Mouse (Mus musculus) midbrain, embryonic 12.5 days (tissue): ENCODE results near the gene Igfbp2. TPM values are rescaled to one million over a fixed set of nuclear protein-coding genes. Genes with fewer than 3 reads are reported as not detected.

ENCODE experiments used
- ATAC-seq: fragments of 200-750 bp; cut with Nextera tagmentation; 2 replicates; pipeline ENCODE4 v1.8.0; 2017; ENCODE audit warnings: low read depth, moderate TSS enrichment, moderate library complexity; ENCODE audit not compliant: low FRiP score
- H3K27ac ChIP-seq: fragments of 300-500 bp; sonication (generic); replicated peaks from 2 replicates; pipeline ENCODE4 v1.5.1; 2016; ENCODE audit warnings: mild to moderate bottlenecking
- H3K27me3 ChIP-seq: fragments of 300-500 bp; sonication (generic); 2 replicates; pipeline ENCODE4 v1.6.1; 2016; ENCODE audit warnings: mild to moderate bottlenecking
- H3K36me3 ChIP-seq: fragments of 300-500 bp; sonication (generic); 2 replicates; pipeline ENCODE4 v1.6.1; 2016
- H3K4me1 ChIP-seq: fragments of 300-500 bp; sonication (generic); 2 replicates; pipeline ENCODE4 v1.6.1; 2016
- H3K4me2 ChIP-seq: fragments of 300-500 bp; sonication (generic); replicated peaks from 2 replicates; pipeline ENCODE4 v1.6.1; 2016; ENCODE audit warnings: mild to moderate bottlenecking, moderate library complexity
- H3K4me3 ChIP-seq: fragments of 300-500 bp; sonication (generic); 2 replicates; pipeline ENCODE4 v1.5.1; 2016; ENCODE audit warnings: mild to moderate bottlenecking
- H3K9ac ChIP-seq: fragments of 300-500 bp; sonication (generic); replicated peaks from 2 replicates; pipeline ENCODE4 v1.6.1; 2016; ENCODE audit warnings: mild to moderate bottlenecking, moderate library complexity
- H3K9me3 ChIP-seq: fragments of 300-500 bp; sonication (generic); 2 replicates; pipeline ENCODE4 v1.6.1; 2016; ENCODE audit warnings: mild to moderate bottlenecking
- WGBS: fragments of 180-500 bp; shearing (Covaris S2); methylation state at CpG from one replicate; pipeline ENCODE4 v1.1.7; 2016; 5-methylcytosine and 5-hydroxymethylcytosine counted together
- polyA plus RNA-seq: library from polyadenylated mRNA; unstranded; fragments of >200 nt; fragmentation: Nextera tagmentation; extraction: Ambion mirVana; gene quantifications from 2 replicates; pipeline ENCODE4 v1.2.1, GENCODE M21; 2016

The Igfbp2 gene
- polyA plus RNA-seq, 1 experiment from 2014 or later, result 637 TPM

- H3K27me3 ChIP-seq, result no peaks in the 10 kb centered on the region
- H3K27ac ChIP-seq, result no peak overlapping the region
- 81% methylated on average over 4 of the region's 4 CpGs for WGBS
- H3K36me3 ChIP-seq, result no peaks in the 10 kb centered on the region
- no peak overlapping the region for H3K9ac ChIP-seq
- no peak overlapping the region for H3K4me2 ChIP-seq
- H3K4me1 ChIP-seq, result peaks cover 22% of the 10 kb centered on the region
- H3K9me3 ChIP-seq, result no peaks in the 10 kb centered on the region
- H3K4me3 ChIP-seq, result no peak overlapping the region
- no peak for ATAC-seq
Observed at GRCm38 (mm10) chr1:72804031-72804430, 20.3 kb upstream of the Igfbp2 start.

DNA sequence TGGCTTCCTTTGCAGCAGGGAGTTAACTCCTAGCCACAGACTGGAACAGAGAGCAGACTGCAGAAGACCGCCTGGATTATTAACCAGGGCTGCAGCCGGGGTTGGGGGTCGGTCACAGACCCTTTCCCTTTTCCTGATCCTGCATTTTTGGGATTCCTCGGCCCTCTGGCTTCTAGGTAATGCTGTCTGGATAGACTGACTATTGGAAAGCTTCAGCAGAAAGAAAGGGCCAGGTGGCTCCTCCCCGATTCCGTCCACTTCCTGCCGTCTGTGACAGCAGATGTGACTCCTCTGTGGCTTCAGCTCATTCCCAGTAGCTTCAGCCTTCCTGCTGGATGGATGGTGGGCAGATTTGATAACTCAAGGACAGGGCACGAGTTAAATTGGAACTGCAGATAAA lies 19.3 kb upstream of the Igfbp2 start:
- WGBS, result 11% methylated on average over 8 of the region's 8 CpGs
- H3K4me1 ChIP-seq, result peaks cover 22% of the 10 kb centered on the region
- no peak overlapping the region for H3K4me2 ChIP-seq
- H3K9ac ChIP-seq, result no peak overlapping the region
- H3K27ac ChIP-seq, result peak overlapping the region; percentile 67
- no peaks in the 10 kb centered on the region for H3K36me3 ChIP-seq
- no peak for ATAC-seq
- H3K27me3 ChIP-seq, result no peaks in the 10 kb centered on the region
- H3K4me3 ChIP-seq, result no peak overlapping the region
- H3K9me3 ChIP-seq, result no peaks in the 10 kb centered on the region

- H3K27ac ChIP-seq, result peak overlapping the region; percentile 67
- no peaks in the 10 kb centered on the region for H3K27me3 ChIP-seq
- H3K9me3 ChIP-seq, result no peaks in the 10 kb centered on the region
- WGBS, result 2% methylated on average over 4 of the region's 4 CpGs
- ATAC-seq, result peak; percentile 62
- H3K9ac ChIP-seq, result no peak overlapping the region
- H3K36me3 ChIP-seq, result no peaks in the 10 kb centered on the region
- H3K4me2 ChIP-seq, result 0 out of 2 replicates have a peak overlapping the region, but pooled peaks have one; percentile 19
- peaks cover 22% of the 10 kb centered on the region for H3K4me1 ChIP-seq
- no peak overlapping the region for H3K4me3 ChIP-seq
Observed at GRCm38 (mm10) chr1:72805476-72806043, 18.7 kb upstream of the Igfbp2 start.

DNA sequence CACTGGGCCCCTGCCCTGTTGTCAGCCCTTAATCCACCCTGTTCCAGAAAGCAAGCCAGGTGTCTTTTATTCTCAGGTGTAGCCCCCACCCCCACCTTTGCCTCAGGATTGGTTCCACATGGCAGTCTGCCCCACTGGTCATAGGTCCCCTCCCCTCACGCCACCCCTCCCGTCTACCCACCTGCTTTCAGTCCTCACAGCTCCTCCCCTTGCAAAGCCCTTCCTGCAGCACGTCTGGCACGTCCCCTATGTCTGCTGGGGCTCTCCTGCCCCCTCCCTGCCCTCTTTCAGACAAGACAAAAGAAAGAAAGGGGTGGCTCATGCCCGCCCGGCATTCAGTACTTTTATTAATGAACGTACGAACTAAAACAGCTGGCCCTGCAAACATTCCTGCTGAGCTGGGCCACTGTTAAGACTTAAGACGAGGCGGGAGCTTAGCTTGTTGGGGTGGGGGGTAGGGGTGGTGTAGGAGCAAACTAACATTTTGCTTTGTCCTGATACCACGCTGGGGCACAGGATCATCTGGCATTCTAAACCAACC lies 18.2 kb upstream of the Igfbp2 start:
- H3K4me1 ChIP-seq, result peaks cover 22% of the 10 kb centered on the region
- 3% methylated on average over 11 of the region's 11 CpGs for WGBS
- peak overlapping the region; percentile 19; the same call in 1 of the 2 replicates for H3K4me2 ChIP-seq
- H3K27me3 ChIP-seq, result no peaks in the 10 kb centered on the region
- H3K9me3 ChIP-seq, result 0 out of 2 replicates have a peak, but pooled peaks cover 3% of the 10 kb centered on the region
- peak; percentile 88 for ATAC-seq
- H3K9ac ChIP-seq, result no peak overlapping the region
- H3K36me3 ChIP-seq, result no peaks in the 10 kb centered on the region
- peak overlapping the region; percentile 67 for H3K27ac ChIP-seq
- no peak overlapping the region for H3K4me3 ChIP-seq

GRCm38 (mm10) chr1:72809304-72809703 lies 15.0 kb upstream of the Igfbp2 start:
- Histone ChIP-seq H3K4me2 (no peak overlapping the region), H3K27me3 (no peaks in the 10 kb centered on the region), H3K36me3 (no peaks in the 10 kb centered on the region), H3K9me3 (0 out of 2 replicates have a peak, but pooled peaks cover 6% of the 10 kb centered on the region), H3K4me1 (peaks cover 36% of the 10 kb centered on the region), H3K27ac (no peak overlapping the region), H3K4me3 (no peak overlapping the region), H3K9ac (no peak overlapping the region)
- ATAC-seq, result no peak
- WGBS, result 93% methylated on average over 7 of the region's 7 CpGs

- no peak overlapping the region for H3K27ac ChIP-seq
- no peak for ATAC-seq
- H3K9ac ChIP-seq, result no peak overlapping the region
- 0 out of 2 replicates have a peak, but pooled peaks cover 6% of the 10 kb centered on the region for H3K9me3 ChIP-seq
- no peak overlapping the region for H3K4me3 ChIP-seq
- no peak overlapping the region for H3K4me2 ChIP-seq
- WGBS, result 93% methylated on average over 7 of the region's 7 CpGs
- H3K27me3 ChIP-seq, result no peaks in the 10 kb centered on the region
- peaks cover 41% of the 10 kb centered on the region for H3K4me1 ChIP-seq
- H3K36me3 ChIP-seq, result no peaks in the 10 kb centered on the region
Observed at GRCm38 (mm10) chr1:72809951-72810675, 14.2 kb upstream of the Igfbp2 start.

GRCm38 (mm10) chr1:72811061-72811460 lies 13.2 kb upstream of the Igfbp2 start:
- ATAC-seq, result no peak
- 92% methylated on average over 3 of the region's 3 CpGs for WGBS
- H3K4me3 ChIP-seq, result no peak overlapping the region
- 0 out of 2 replicates have a peak, but pooled peaks cover 6% of the 10 kb centered on the region for H3K9me3 ChIP-seq
- no peak overlapping the region for H3K9ac ChIP-seq
- H3K4me2 ChIP-seq, result no peak overlapping the region
- H3K27ac ChIP-seq, result no peak overlapping the region
- no peaks in the 10 kb centered on the region for H3K36me3 ChIP-seq
- H3K4me1 ChIP-seq, result peaks cover 38% of the 10 kb centered on the region
- no peaks in the 10 kb centered on the region for H3K27me3 ChIP-seq

GRCm38 (mm10) chr1:72813089-72813638 lies 11.1 kb upstream of the Igfbp2 start:
- H3K4me3 ChIP-seq, result no peak overlapping the region
- no peak overlapping the region for H3K4me2 ChIP-seq

GRCm38 (mm10) chr1:72813639-72814403 lies 10.5 kb upstream of the Igfbp2 start:
- H3K4me2 ChIP-seq, result no peak overlapping the region
- H3K9me3 ChIP-seq, result 0 out of 2 replicates have a peak, but pooled peaks cover 6% of the 10 kb centered on the region
- H3K4me3 ChIP-seq, result no peak overlapping the region
- 4% methylated on average over 6 of the region's 6 CpGs for WGBS
- peak overlapping the region; percentile 55 for H3K27ac ChIP-seq
- peaks cover 31% of the 10 kb centered on the region for H3K4me1 ChIP-seq
- peak overlapping the region; percentile 34 for H3K9ac ChIP-seq
- no peaks in the 10 kb centered on the region for H3K27me3 ChIP-seq
- H3K36me3 ChIP-seq, result no peaks in the 10 kb centered on the region
- peak; percentile 67 for ATAC-seq

More at GRCm38 (mm10) chr1:72813089-72813638, 11.1 kb upstream of the Igfbp2 start:
- Histone ChIP-seq H3K27me3 (no peaks in the 10 kb centered on the region), H3K27ac (peak overlapping the region; percentile 55), H3K36me3 (no peaks in the 10 kb centered on the region), H3K9ac (peak overlapping the region; percentile 34), H3K4me1 (peaks cover 31% of the 10 kb centered on the region), H3K9me3 (0 out of 2 replicates have a peak, but pooled peaks cover 6% of the 10 kb centered on the region)
- ATAC-seq, result peak; percentile 3; the same call in 1 of the 2 replicates
- 40% methylated on average over 5 of the region's 5 CpGs for WGBS

DNA sequence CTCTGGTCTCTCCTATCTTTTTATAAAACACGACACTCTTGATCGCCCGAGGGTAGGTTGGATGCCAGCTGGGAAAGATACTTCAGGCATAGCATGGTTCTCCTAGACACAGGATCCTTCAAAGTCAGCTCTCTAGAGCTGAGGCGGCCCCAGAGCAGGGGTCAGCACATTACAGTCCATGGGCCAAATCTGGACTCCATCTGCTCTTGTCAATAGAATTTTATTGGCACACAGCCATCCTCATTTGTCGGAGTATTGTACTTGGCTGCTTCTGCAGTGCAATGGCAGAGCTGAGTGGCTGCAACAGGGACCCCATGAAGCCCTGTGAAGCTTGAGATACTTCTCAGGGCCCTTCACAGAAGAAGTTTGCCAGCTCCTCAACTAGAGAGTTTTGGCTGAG lies 9.1 kb upstream of the Igfbp2 start:
- Histone ChIP-seq H3K9ac (no peak overlapping the region), H3K4me3 (no peak overlapping the region), H3K9me3 (0 out of 2 replicates have a peak, but pooled peaks cover 6% of the 10 kb centered on the region), H3K36me3 (no peaks in the 10 kb centered on the region), H3K4me1 (peaks cover 31% of the 10 kb centered on the region), H3K27me3 (no peaks in the 10 kb centered on the region), H3K4me2 (no peak overlapping the region), H3K27ac (peak overlapping the region; percentile 55; the same call in 1 of the 2 replicates)
- peak; percentile 31; the same call in 1 of the 2 replicates for ATAC-seq
- 69% methylated on average over 5 of the region's 5 CpGs for WGBS

- Histone ChIP-seq H3K9me3 (0 out of 2 replicates have a peak, but pooled peaks cover 6% of the 10 kb centered on the region), H3K4me1 (peaks cover 31% of the 10 kb centered on the region), H3K27ac (peak overlapping the region; percentile 35; the same call in 1 of the 2 replicates), H3K27me3 (no peaks in the 10 kb centered on the region), H3K9ac (no peak overlapping the region), H3K4me2 (no peak overlapping the region), H3K4me3 (no peak overlapping the region), H3K36me3 (no peaks in the 10 kb centered on the region)
- no peak for ATAC-seq
- WGBS, result 92% methylated on average over 3 of the region's 3 CpGs
Observed at GRCm38 (mm10) chr1:72815616-72816015, 8.7 kb upstream of the Igfbp2 start.
